Mouse (Mus musculus) heart, postnatal 14 days (tissue): ENCODE data around the gene Gm49387. TPM values are rescaled to one million over a fixed set of nuclear protein-coding genes. Genes with fewer than 3 reads are reported as not detected.

Source experiments
- DNase-seq, 2 experiments: peaks; one replicate each; pipeline ENCODE4 v3.0.0; 2021 to 2022
- intact Hi-C: fragments of 180-260 bp; cut with DNase I; formaldehyde crosslinking; loops from one replicate; pipeline ENCODE4 v1.15.1; 2025
- total RNA-seq, 2 experiments: library from RNA; stranded (reverse); gene quantifications; 2 replicates each; pipeline ENCODE4 v1.2.3; 2021

Gm49387 gene
- total RNA-seq, 2 experiments from 2014 or later = 0.85 to 1.2 TPM

DNA sequence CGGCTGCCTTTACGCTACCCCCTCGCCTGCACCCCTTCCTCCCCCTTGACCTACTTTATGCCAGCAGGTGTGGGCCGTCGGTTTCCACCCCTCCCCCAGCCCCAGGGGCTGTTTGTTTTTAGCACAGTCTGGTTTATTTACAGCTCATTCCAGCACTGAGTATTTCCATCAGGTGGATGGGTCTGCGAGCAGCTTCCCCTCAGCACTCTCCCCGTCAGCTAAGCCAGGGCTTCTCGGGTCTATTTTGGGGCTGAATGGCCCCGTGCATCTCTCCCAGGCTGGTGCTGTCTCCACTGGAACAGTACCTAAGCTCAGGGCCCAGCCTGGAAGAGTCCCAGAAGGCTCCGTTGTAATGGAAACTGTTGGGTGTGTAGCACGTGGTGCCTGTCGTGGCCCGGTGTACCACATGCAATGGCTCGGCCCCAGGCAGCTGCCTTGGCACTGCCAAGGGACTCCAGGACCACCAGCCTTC lies 84.7 kb downstream of the Gm49387 start:
- intact Hi-C loops = no loop called here
- no peak for DNase-seq

DNA sequence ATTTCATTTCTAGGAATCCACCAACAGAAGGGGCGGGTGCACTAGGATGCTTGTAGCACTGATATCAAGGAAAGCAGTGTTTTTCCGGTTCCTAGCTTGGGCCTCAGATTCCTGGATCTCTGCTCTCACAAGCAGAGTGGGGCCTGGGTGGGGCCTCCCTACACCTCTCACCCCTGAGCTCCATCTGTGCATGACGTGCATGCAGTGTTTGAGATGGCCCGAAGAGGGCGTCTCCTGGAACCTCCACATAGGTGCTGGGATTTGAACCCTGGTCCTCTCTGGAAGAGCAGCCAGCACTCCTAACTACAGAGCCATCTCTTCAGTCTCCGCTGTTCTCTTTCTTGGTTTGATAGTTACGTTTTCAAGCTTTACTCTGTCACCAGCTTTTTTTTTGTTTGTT lies 85.7 kb downstream of the Gm49387 start:
- no peak for DNase-seq
- intact Hi-C loops = no loop called here

DNA sequence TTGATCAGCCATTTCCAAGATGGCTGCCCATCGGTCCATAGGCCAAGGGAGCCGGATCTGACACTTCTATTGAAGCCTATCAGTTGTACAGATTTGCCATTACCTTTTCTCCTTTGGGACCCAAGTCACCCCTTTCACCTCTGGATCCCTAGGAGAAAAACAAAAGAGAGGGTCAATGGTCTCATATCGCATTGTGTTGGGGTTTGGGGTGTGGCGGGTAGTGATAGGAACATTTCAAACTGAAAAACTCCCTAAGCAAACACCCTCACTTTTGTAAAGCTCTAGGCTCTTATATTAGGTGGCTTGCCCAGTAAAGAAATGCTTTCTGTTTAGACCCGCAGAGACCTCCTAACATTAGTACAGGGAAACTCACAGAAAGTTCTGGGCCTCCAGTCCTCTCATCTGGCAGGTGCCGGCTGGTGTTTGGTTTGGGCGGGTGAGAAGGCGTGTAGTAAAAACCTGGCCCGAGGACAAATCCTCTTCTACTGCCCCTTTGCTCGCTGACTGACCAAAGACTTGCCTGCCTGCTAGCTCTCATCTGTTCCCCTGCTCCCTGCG lies 96.7 kb downstream of the Gm49387 start:
- intact Hi-C loops = no loop called here
- no peak for DNase-seq

DNA sequence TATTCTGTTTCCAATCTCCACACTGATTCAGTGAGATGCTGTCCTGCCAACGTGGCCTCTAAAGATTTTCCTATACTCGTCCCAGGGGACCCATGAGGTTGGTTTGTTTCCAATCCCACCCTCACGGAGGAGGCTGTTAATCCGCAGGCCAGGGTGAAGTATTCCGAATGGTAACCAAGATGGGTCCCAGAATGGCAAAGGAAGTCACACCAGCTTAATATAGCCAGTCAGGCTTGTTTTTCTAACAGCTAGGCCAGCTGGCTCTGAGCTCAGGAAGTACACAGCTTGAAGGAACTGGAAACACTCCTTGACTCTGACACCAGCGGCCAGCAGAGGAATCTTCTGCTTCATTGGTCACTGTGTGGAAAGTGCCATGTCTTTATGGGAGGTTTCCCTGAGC lies 103.4 kb downstream of the Gm49387 start:
- DNase-seq = peak in 1 of 2 experiments; percentile 29
- intact Hi-C loops = no loop called here

DNA sequence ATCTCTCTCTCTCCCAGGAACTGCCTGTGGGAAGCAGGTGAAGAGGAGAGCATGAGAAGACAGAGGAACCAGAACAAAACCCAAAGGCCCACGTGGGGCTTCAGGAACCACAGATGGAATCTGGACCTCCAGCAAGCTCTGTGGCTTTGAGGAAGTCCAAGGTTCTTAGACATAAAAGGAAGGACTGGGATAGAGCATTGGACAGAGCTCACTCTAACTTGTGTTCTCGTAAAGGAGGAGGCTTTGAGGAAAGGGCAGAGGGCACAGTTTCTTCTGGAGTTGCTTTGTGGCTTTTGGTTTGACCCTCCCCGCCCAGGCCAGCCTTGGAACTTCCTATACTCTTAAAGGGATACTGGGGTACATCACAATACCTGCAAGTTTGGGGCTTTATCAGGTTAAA lies 108.0 kb downstream of the Gm49387 start:
- no peak for DNase-seq
- intact Hi-C loops = no loop called here

DNA sequence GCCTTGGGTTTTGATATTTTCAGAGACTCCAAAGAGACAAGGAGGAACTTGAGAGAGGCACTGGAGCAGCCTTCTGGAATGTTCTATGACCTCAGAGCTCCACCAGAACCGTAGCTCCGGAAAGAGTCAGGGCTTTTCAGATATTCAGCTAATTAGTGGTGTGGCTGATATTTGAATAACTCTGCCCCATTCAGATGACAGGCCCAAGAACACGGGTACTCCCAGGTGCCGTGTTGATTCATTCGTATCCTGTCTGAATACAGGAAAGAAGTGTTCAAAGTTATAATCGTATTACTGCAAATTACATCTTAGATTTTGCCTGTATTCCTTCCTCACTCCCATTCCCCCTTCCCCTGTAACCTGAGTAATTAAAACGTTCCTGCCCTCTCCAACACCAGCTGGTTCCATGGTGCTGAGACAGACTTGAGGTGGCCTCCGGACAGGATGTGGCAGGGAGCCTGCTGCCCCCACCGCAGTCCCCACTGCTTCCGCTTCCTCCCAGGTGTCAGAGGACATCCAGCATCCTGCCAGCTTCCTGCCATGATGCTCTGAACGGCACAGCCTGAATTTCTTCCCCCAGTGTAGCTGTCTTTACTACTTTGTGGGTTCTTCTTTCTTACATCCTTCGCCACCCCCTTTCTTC lies 109.1 kb downstream of the Gm49387 start:
- DNase-seq = peak in 1 of 2 experiments; percentile 40
- intact Hi-C loops = no loop called here

DNA sequence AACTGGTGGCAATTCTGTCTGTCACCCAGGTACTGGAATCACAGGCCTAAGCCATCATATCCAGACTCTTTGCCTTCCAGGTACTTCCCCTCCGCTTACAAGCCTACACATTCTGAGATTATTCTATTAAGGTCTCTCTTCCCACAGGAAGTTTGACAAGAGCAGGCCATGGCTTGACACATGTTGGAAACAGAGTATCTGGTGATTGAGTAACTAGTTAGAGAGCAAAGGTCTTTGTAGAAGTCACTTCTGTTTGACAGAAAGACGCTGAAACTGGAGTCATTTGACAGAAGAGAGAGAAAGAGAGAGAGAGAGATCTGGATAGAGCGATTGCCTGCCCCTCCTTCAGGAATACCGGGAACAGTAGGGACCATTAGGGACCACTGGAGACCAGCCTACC lies 109.8 kb downstream of the Gm49387 start:
- intact Hi-C loops = no loop called here
- DNase-seq = no peak

DNA sequence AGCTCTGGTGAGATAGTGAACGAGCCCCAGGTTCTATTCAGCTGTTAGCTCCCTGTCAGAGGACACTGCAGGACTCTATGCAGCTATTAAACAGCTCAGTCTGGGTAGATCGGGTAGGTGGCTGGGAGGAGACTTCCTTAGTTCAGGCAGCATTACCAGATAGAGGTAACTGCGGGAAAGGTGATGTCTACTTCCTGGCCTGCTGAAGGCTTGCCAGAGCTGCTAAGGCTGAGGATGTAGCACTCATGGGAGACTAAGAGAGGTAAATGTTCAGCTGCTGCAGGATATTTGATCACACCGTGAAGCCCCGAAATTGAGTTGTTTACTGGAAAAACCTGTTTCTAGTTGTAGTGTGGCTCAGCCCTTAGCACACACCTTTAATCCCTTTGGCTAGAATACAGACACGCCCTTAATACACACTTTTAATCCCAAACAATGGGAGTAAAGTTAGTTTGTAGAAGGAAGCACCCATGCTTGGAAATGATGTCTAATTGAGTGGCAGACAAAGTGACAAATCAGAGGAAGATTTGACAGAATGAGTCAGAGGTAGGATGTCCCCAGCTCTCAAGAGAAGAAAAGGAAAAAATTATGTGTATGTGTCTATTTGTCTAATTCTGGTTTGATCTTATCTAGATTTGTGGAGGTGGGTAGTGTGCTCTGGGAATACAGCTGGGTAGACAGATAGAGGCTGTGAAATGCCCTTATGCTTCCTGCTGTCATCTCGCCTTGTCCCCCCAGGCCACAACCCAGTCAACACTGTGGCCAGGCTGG lies 115.5 kb downstream of the Gm49387 start:
- DNase-seq = no peak

DNA sequence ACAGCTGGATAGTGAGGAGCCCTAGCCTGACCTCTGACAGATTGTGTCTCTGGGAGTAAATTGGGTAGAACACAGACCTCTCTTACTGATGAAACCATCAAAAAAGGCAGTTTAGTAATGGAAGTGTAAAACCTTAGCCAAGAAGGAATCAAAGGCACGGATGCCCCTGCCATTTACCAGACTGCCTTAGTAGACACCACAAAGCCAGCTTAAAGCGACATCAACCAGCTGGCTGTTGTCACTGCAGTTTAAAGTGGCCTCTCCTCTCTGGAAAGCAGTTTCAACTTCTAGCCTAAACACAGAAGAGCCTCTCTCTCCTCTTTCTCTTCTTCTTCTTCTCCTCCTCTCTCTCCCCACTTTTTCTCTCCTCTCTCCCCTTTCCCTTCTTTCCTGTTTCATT lies 119.4 kb downstream of the Gm49387 start:
- intact Hi-C loops = loop anchor here (5.0 kb wide), 1 partner anchor 41 kb away; no protein-coding TSS in a partner anchor
- no peak for DNase-seq

More for the DNA sequence above, 115.5 kb downstream of the Gm49387 start:
- intact Hi-C loops = no loop called here

DNA sequence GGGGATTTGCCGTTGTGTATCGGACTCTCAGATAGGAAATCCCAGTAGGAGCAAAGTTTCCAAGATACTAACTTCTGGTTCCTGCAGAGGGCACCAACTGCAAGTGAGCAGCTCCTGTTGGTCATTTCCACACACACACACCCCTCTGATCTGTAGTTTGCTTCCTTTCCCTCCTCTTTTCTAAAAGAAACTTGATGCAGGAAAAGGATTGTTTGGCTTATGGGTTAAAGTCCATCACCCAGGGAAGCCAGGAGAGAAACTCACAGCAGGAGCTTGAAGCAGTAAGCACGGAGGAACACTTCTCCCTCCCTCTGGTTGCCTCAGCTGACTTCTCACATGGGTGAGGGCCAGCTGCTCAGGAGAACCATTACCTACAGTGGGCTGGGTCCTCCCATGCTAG lies 121.5 kb downstream of the Gm49387 start:
- peak in 1 of 2 experiments; percentile 32 for DNase-seq
- intact Hi-C loops = loop anchor here (1.0 kb wide), 1 partner anchor 86 kb away; no protein-coding TSS in a partner anchor

DNA sequence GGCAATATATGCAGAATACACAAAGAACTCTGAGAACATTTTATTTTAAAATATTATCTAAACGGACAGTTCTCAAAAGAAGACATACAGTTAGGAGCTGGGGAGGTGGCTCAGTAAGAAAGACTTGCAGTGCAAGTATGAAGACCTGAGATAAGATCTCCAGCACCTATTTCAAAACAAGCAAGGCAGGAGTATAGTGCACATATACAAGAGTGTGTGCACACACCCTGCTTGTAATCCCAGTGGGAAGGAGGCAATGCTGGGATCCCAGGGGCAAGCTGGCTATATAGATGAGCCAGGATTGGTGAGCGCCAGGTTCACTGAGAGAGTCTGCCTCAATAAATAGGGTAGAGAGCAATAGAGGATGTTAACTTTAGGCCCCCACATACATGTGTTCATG lies 124.8 kb downstream of the Gm49387 start:
- no peak for DNase-seq
- intact Hi-C loops = no loop called here

DNA sequence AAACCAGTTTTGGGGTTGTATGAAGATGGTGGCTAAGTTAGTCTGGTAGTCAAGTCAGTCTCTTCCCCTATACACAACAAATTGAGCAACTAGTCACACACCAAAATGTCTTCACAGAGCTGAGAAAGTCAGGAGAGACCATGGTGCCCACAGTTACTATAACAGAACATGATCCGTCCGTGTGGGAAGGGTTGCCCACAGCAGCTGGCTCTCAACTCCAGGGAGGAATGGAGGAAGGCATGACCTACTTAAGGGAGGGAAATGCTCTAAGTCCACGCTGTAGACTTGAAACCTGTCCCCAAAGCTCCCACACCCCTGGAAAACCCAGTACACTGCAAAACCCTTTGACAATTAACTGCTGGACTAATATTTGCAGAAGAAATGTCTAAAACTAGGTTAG lies 130.4 kb downstream of the Gm49387 start:
- intact Hi-C loops = no loop called here
- DNase-seq = no peak

DNA sequence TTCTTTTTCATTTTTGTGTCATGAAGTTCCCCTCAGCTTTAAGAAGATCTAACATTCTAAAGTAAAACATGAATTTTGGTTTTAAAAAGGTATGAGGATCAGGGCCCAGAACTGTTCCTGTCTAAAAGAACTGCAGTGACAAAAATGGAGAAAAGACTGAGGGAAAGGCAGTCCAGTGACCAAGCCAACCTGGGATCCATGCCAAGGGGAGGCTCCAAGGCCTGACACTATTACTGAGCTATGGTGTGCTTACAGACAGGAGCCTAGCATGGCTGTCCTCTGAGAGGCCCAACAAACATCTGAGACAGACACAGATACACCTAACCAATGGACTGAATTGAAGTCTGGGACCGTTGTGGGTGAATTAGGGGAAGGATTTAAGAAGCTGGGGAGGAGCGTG lies 130.8 kb downstream of the Gm49387 start:
- DNase-seq = peak; percentile 53 to 59
- intact Hi-C loops = no loop called here

DNA sequence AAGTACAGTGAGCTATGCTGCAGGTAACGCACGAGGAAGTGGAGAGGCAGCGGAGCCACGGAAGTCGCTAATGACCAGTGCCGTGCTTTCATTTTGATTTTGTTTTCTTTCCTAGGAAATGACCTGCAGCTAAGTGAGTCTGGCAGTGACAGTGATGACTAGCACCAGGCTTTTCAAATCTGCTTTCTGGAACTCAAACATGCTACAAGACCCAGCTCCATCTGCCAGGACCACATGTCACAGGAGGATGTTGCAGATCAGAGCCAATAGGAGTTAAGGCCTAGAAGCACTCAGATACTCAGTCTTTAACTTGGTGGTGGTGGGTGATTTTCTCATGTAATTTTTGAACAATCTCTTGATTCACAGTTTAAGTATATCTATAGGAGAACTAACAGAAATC lies 134.2 kb downstream of the Gm49387 start:
- DNase-seq = no peak
- intact Hi-C loops = no loop called here

DNA sequence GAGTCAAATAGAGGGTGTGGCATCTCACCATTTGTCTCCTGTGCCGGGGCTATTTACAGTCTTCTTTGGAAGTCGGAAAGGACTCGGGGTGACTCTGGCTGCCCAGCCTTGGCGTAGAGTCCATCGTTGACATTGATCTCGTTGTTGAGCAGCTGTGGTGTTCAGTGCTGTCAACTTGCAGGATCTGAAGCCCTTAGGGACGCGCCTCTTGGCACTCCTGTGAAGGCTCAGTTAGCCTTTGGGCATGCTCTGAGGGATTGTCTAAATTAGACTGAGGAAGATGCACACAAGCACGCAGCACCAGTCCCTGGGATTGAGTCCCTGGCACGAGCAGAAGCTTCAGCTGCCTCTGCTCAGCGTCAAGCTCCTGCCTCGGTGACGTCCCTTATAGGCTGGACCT lies 137.3 kb downstream of the Gm49387 start:
- intact Hi-C loops = no loop called here
- DNase-seq = peak in 1 of 2 experiments; percentile 16

Other genes with a start within 250 kb of the Gm49387 start
- 10 to 100 TPM; 44.4 to 47.3 TPM for gene Sh3bp5, start 204.8 kb downstream of the Gm49387 start, total RNA-seq
- gene Eaf1, start 146.5 kb downstream of the Gm49387 start, total RNA-seq = 10 to 100 TPM; 12.2 to 12.6 TPM
- 10 to 100 TPM; 11.6 to 12.3 TPM for gene Mettl6, start 145.8 kb downstream of the Gm49387 start, total RNA-seq
- 1 to 10 TPM; 7.1 to 9.5 TPM for gene Colq, start 49.5 kb downstream of the Gm49387 start, total RNA-seq
- gene Btd, start 150 bp upstream of the Gm49387 start, total RNA-seq = 10 to 100 TPM; 11.0 to 13.8 TPM
- 10 to 100 TPM in 1 of 2 experiments, 1 to 10 TPM in 1; 8.8 to 13.1 TPM for gene Hacl1, start 408 bp upstream of the Gm49387 start, total RNA-seq
- 10 to 100 TPM; 26.9 to 28.7 TPM for gene Ankrd28, start 189.8 kb upstream of the Gm49387 start, total RNA-seq